Mouse (Mus musculus): ENCODE measurements around the gene Dock6.
"Not testable (repeated sequence)": the region's sequence is repeated elsewhere in the genome, so short reads cannot be mapped to it uniquely, and the experiment has no call there.

The Dock6 gene

GRCm38 (mm10) chr9:21774353-21774752 lies 78.1 kb downstream of the Dock6 start:
- no peak for DNase-seq

GRCm38 (mm10) chr9:21773396-21773795 lies 79.0 kb downstream of the Dock6 start:
- DNase-seq: not testable (repeated sequence)

GRCm38 (mm10) chr9:21769558-21770183 lies 82.8 kb downstream of the Dock6 start:
- DNase-seq: no peak

- DNase-seq: no peak
These were observed 83.7 kb downstream of the Dock6 start for GRCm38 (mm10) chr9:21768511-21769411.

- no peak for DNase-seq
These were observed 84.5 kb downstream of the Dock6 start for GRCm38 (mm10) chr9:21767896-21768295.

GRCm38 (mm10) chr9:21764084-21764999 lies 88.1 kb downstream of the Dock6 start:
- no peak for DNase-seq

- no peak for DNase-seq
These were observed 90.3 kb downstream of the Dock6 start for GRCm38 (mm10) chr9:21762135-21762534.

- DNase-seq: peak; percentile 95
These were observed 92.0 kb downstream of the Dock6 start, which contains the start of gene Spc24 for GRCm38 (mm10) chr9:21760155-21761088. Gene Spc24 (minus strand): TSS chr9:21760303.

GRCm38 (mm10) chr9:21759718-21760117 lies 92.7 kb downstream of the Dock6 start:
- DNase-seq: no peak

- DNase-seq: no peak
These were observed 93.6 kb downstream of the Dock6 start for GRCm38 (mm10) chr9:21758576-21759529.

- DNase-seq: no peak
These were observed 97.7 kb downstream of the Dock6 start for GRCm38 (mm10) chr9:21754516-21755321.

GRCm38 (mm10) chr9:21754003-21754402 lies 98.4 kb downstream of the Dock6 start:
- DNase-seq: no peak

- DNase-seq: no peak
These were observed 100.1 kb downstream of the Dock6 start for GRCm38 (mm10) chr9:21752252-21752792.

GRCm38 (mm10) chr9:21751347-21751746 lies 101.1 kb downstream of the Dock6 start:
- no peak for DNase-seq

- DNase-seq: no peak
These were observed 102.1 kb downstream of the Dock6 start for GRCm38 (mm10) chr9:21750370-21750769.
